Mouse (Mus musculus): Measurements from ENCODE around the gene Cmip. TPM values are rescaled to one million over a fixed set of nuclear protein-coding genes. Genes with fewer than 3 reads are reported as not detected.
"Not testable (repeated sequence)": the region's sequence is repeated elsewhere in the genome, so short reads cannot be mapped to it uniquely, and the experiment has no call there.

Cmip gene
- polyA plus RNA-seq, 1 experiment: 38.4 TPM

- no peak for DNase-seq (ENCODE audit: low read depth)
Measured at GRCm38 (mm10) chr8:117420841-117421534, 164.1 kb downstream of the Cmip start.

GRCm38 (mm10) chr8:117421838-117422237 is 165.0 kb downstream of the Cmip start:
- DNase-seq (ENCODE audit: low read depth): no peak

GRCm38 (mm10) chr8:117422343-117422742 is 165.5 kb downstream of the Cmip start:
- no peak for DNase-seq (ENCODE audit: low read depth)

- no peak for DNase-seq (ENCODE audit: low read depth)
Measured at GRCm38 (mm10) chr8:117423029-117423428, 166.2 kb downstream of the Cmip start.

- DNase-seq (ENCODE audit: low read depth): not testable (repeated sequence)
Measured at GRCm38 (mm10) chr8:117427816-117428215, 171.0 kb downstream of the Cmip start.

GRCm38 (mm10) chr8:117428524-117429162 is 171.8 kb downstream of the Cmip start:
- DNase-seq (ENCODE audit: low read depth): peak; percentile 3

- DNase-seq (ENCODE audit: low read depth): no peak
Measured at GRCm38 (mm10) chr8:117430624-117431023, 173.8 kb downstream of the Cmip start.

GRCm38 (mm10) chr8:117431554-117431953 is 174.7 kb downstream of the Cmip start:
- no peak for DNase-seq (ENCODE audit: low read depth)

GRCm38 (mm10) chr8:117432111-117432510 is 175.2 kb downstream of the Cmip start:
- DNase-seq (ENCODE audit: low read depth): no peak

- no peak for DNase-seq (ENCODE audit: low read depth)
Measured at GRCm38 (mm10) chr8:117433968-117434367, 177.1 kb downstream of the Cmip start.

GRCm38 (mm10) chr8:117436786-117437185 is 179.9 kb downstream of the Cmip start:
- DNase-seq (ENCODE audit: low read depth): no peak

GRCm38 (mm10) chr8:117437616-117438015 is 180.8 kb downstream of the Cmip start:
- DNase-seq (ENCODE audit: low read depth): no peak

- DNase-seq (ENCODE audit: low read depth): no peak
Measured at GRCm38 (mm10) chr8:117440317-117440716, 183.5 kb downstream of the Cmip start.

GRCm38 (mm10) chr8:117440759-117441158 is 183.9 kb downstream of the Cmip start:
- no peak for DNase-seq (ENCODE audit: low read depth)

GRCm38 (mm10) chr8:117445507-117445906 is 188.6 kb downstream of the Cmip start:
- DNase-seq (ENCODE audit: low read depth): no peak

GRCm38 (mm10) chr8:117446344-117446997 is 189.6 kb downstream of the Cmip start:
- DNase-seq (ENCODE audit: low read depth): no peak

- DNase-seq (ENCODE audit: low read depth): no peak
Measured at GRCm38 (mm10) chr8:117451072-117451471, 194.2 kb downstream of the Cmip start.

- DNase-seq (ENCODE audit: low read depth): no peak
Measured at GRCm38 (mm10) chr8:117453974-117454373, 197.1 kb downstream of the Cmip start.

GRCm38 (mm10) chr8:117454516-117455116 is 197.8 kb downstream of the Cmip start:
- no peak for DNase-seq (ENCODE audit: low read depth)

GRCm38 (mm10) chr8:117455701-117456100 is 198.8 kb downstream of the Cmip start:
- no peak for DNase-seq (ENCODE audit: low read depth)

GRCm38 (mm10) chr8:117458440-117458839 is 201.6 kb downstream of the Cmip start:
- DNase-seq (ENCODE audit: low read depth): no peak

- DNase-seq (ENCODE audit: low read depth): no peak
Measured at GRCm38 (mm10) chr8:117462701-117463284, 205.9 kb downstream of the Cmip start.

Measured in gonadal fat pad, adult 2 months (tissue).